Mouse (Mus musculus) intestine, embryonic 14.5 days (tissue): ENCODE data around the gene Cyp2w1. TPM values are rescaled to one million over a fixed set of nuclear protein-coding genes. Genes with fewer than 3 reads are reported as not detected.
A peak's percentile ranks its signal among the peaks of the same experiment; 100 is the strongest.

Source experiments
- ATAC-seq: fragments of 200-750 bp; cut with Nextera tagmentation; replicated peaks from 2 replicates; pipeline ENCODE4 v1.8.0; 2017; ENCODE audit warnings: low read depth, moderate number of reproducible peaks, moderate TSS enrichment, moderate library complexity; ENCODE audit not compliant: low FRiP score, low TSS enrichment
- DNase-seq: peaks from one replicate; pipeline ENCODE4 v3.0.0-alpha.2; 2018; ENCODE audit warnings: low spot score
- H3K27ac ChIP-seq: fragments of 300-500 bp; sonication (generic); 2 replicates; pipeline ENCODE4 v1.5.1; 2014; ENCODE audit warnings: low read depth, mild to moderate bottlenecking, control low read depth
- H3K27me3 ChIP-seq: fragments of 300-500 bp; sonication (generic); replicated peaks from 2 replicates; pipeline ENCODE4 v1.6.1; 2014; ENCODE audit warnings: low read length, control low read depth; ENCODE audit not compliant: control insufficient read depth, insufficient read depth
- H3K36me3 ChIP-seq: fragments of 300-500 bp; sonication (generic); 2 replicates; pipeline ENCODE4 v1.6.1; 2014; ENCODE audit warnings: low read length, control low read depth; ENCODE audit not compliant: control insufficient read depth, insufficient read depth
- H3K4me1 ChIP-seq: fragments of 300-500 bp; sonication (generic); replicated peaks from 2 replicates; pipeline ENCODE4 v1.6.1; 2014; ENCODE audit warnings: low read length, control low read depth, mixed read lengths; ENCODE audit not compliant: control insufficient read depth, insufficient read depth
- H3K4me2 ChIP-seq: fragments of 300-500 bp; sonication (generic); 2 replicates; pipeline ENCODE4 v1.6.1; 2014; ENCODE audit warnings: low read length
- H3K4me3 ChIP-seq: fragments of 300-500 bp; sonication (generic); 2 replicates; pipeline ENCODE4 v1.5.1; 2014; ENCODE audit warnings: low read depth, low read length, control low read depth, mixed read lengths
- H3K9ac ChIP-seq: fragments of 300-500 bp; sonication (generic); 2 replicates; pipeline ENCODE4 v1.6.1; 2014; ENCODE audit warnings: mild to moderate bottlenecking, low read length
- H3K9me3 ChIP-seq: fragments of 300-500 bp; sonication (generic); 2 replicates; pipeline ENCODE4 v1.6.1; 2016; ENCODE audit warnings: low read length, control low read depth; ENCODE audit not compliant: control insufficient read depth
- WGBS: fragments of 180-500 bp; shearing (Covaris S2); extraction: QIAGEN DNeasy Blood & Tissue Kit; methylation state at CpG from one replicate; pipeline ENCODE4 v1.1.7; 2014; 5-methylcytosine and 5-hydroxymethylcytosine counted together
- polyA plus RNA-seq: library from polyadenylated mRNA; unstranded; fragments of >200 nt; fragmentation: Nextera tagmentation; extraction: Ambion mirVana; gene quantifications from 2 replicates; pipeline ENCODE4 v1.2.1, GENCODE M21; 2014

Cyp2w1 gene
- polyA plus RNA-seq, 1 experiment from 2014 or later = 9.1 TPM

- Histone ChIP-seq H3K36me3 (no peaks in the 10 kb centered on the region), H3K4me2 (peak overlapping the region; percentile 94), H3K4me1 (peaks cover 16% of the 10 kb centered on the region; the same call in 1 of the 2 replicates), H3K9ac (peak overlapping the region; percentile 98), H3K27me3 (no peaks in the 10 kb centered on the region), H3K4me3 (peak overlapping the region; percentile 76), H3K9me3 (no peaks in the 10 kb centered on the region), H3K27ac (peak overlapping the region; percentile 82)
- 1% methylated on average over 39 of the region's 39 CpGs for WGBS
- ATAC-seq (peak; percentile 94), DNase-seq (peak; percentile 96)
Observed at GRCm38 (mm10) chr5:139371631-139372401, 19.4 kb downstream of the Cyp2w1 start.

GRCm38 (mm10) chr5:139373126-139373525, 20.7 kb downstream of the Cyp2w1 start:
- no peak overlapping the region for H3K27ac ChIP-seq
- no peak for DNase-seq
- no peak overlapping the region for H3K4me3 ChIP-seq
- H3K9me3 ChIP-seq = no peaks in the 10 kb centered on the region
- H3K27me3 ChIP-seq = no peaks in the 10 kb centered on the region
- H3K4me2 ChIP-seq = no peak overlapping the region
- H3K9ac ChIP-seq = no peak overlapping the region
- 77% methylated on average over 3 of the region's 3 CpGs for WGBS
- H3K4me1 ChIP-seq = peaks cover 27% of the 10 kb centered on the region
- no peaks in the 10 kb centered on the region for H3K36me3 ChIP-seq
- ATAC-seq = no peak

GRCm38 (mm10) chr5:139373889-139374444, 21.6 kb downstream of the Cyp2w1 start:
- H3K27ac ChIP-seq = no peak overlapping the region

GRCm38 (mm10) chr5:139374841-139375240, 22.4 kb downstream of the Cyp2w1 start:
- H3K4me1 ChIP-seq = peaks cover 39% of the 10 kb centered on the region
- no peak overlapping the region for H3K9ac ChIP-seq
- H3K9me3 ChIP-seq = no peaks in the 10 kb centered on the region
- 81% methylated on average over 2 of the region's 2 CpGs for WGBS
- H3K27ac ChIP-seq = no peak overlapping the region
- no peaks in the 10 kb centered on the region for H3K27me3 ChIP-seq
- DNase-seq (no peak), ATAC-seq (no peak)
- no peak overlapping the region for H3K4me3 ChIP-seq
- H3K4me2 ChIP-seq = no peak overlapping the region
- H3K36me3 ChIP-seq = no peaks in the 10 kb centered on the region

More at GRCm38 (mm10) chr5:139373889-139374444, 21.6 kb downstream of the Cyp2w1 start:
- ATAC-seq (no peak), DNase-seq (no peak)
- Histone ChIP-seq H3K4me2 (no peak overlapping the region), H3K36me3 (no peaks in the 10 kb centered on the region), H3K9me3 (no peaks in the 10 kb centered on the region), H3K4me1 (peaks cover 31% of the 10 kb centered on the region), H3K4me3 (no peak overlapping the region), H3K9ac (no peak overlapping the region), H3K27me3 (no peaks in the 10 kb centered on the region)
- 75% methylated on average over 6 of the region's 6 CpGs for WGBS

- peaks cover 38% of the 10 kb centered on the region for H3K4me1 ChIP-seq
- H3K4me3 ChIP-seq = no peak within 1 kb of the TSS
- no peaks in the 10 kb centered on the region for H3K9me3 ChIP-seq
- H3K27ac ChIP-seq = peak within 1 kb of the TSS; percentile 0; the same call in 1 of the 2 replicates
- no peaks in the 10 kb centered on the region for H3K36me3 ChIP-seq
- no peak within 1 kb of the TSS for H3K9ac ChIP-seq
- no peak within 1 kb of the TSS for H3K4me2 ChIP-seq
- WGBS = 50% methylated on average over 18 of the region's 18 CpGs
- DNase-seq = no peak
- no peaks in the 10 kb centered on the region for H3K27me3 ChIP-seq
- no peak for ATAC-seq
Observed at GRCm38 (mm10) chr5:139377468-139378270, 25.3 kb downstream of the Cyp2w1 start, which contains the start of gene Gpr146. Gpr146 (plus strand) TSS chr5:139377697.

- ATAC-seq = no peak
- Histone ChIP-seq H3K9ac (no peak overlapping the region), H3K9me3 (no peaks in the 10 kb centered on the region), H3K36me3 (no peaks in the 10 kb centered on the region), H3K4me1 (peaks cover 37% of the 10 kb centered on the region), H3K27me3 (no peaks in the 10 kb centered on the region), H3K4me2 (no peak overlapping the region), H3K4me3 (no peak overlapping the region), H3K27ac (no peak overlapping the region)
- 85% methylated on average over 7 of the region's 7 CpGs for WGBS
- DNase-seq = no peak
Observed at GRCm38 (mm10) chr5:139378271-139378556, 25.8 kb downstream of the Cyp2w1 start.

GRCm38 (mm10) chr5:139378986-139379629, 26.7 kb downstream of the Cyp2w1 start:
- no peak overlapping the region for H3K4me3 ChIP-seq
- peaks cover 37% of the 10 kb centered on the region for H3K4me1 ChIP-seq
- 0 out of 2 replicates have a peak, but pooled peaks have one; percentile 7 for ATAC-seq
- no peak for DNase-seq
- H3K4me2 ChIP-seq = no peak overlapping the region
- no peak overlapping the region for H3K9ac ChIP-seq
- H3K27ac ChIP-seq = peak overlapping the region; percentile 0; the same call in 1 of the 2 replicates
- no peaks in the 10 kb centered on the region for H3K27me3 ChIP-seq
- 35% methylated on average over 21 of the region's 21 CpGs for WGBS
- no peaks in the 10 kb centered on the region for H3K36me3 ChIP-seq
- H3K9me3 ChIP-seq = no peaks in the 10 kb centered on the region

GRCm38 (mm10) chr5:139379771-139380384, 27.5 kb downstream of the Cyp2w1 start:
- H3K27ac ChIP-seq = 0 out of 2 replicates have a peak overlapping the region, but pooled peaks have one; percentile 47
- DNase-seq (no peak), ATAC-seq (no peak; the same call in 1 of the 2 replicates)
- H3K27me3 ChIP-seq = no peaks in the 10 kb centered on the region
- H3K4me1 ChIP-seq = peaks cover 41% of the 10 kb centered on the region
- no peaks in the 10 kb centered on the region for H3K9me3 ChIP-seq
- no peaks in the 10 kb centered on the region for H3K36me3 ChIP-seq
- H3K9ac ChIP-seq = no peak overlapping the region
- 17% methylated on average over 8 of the region's 8 CpGs for WGBS
- H3K4me2 ChIP-seq = peak overlapping the region; percentile 82
- H3K4me3 ChIP-seq = peak overlapping the region; percentile 58
